Mouse (Mus musculus) Patski (cell line): Measurements from ENCODE around the gene Gm38431. TPM values are rescaled to one million over a fixed set of nuclear protein-coding genes. Genes with fewer than 3 reads are reported as not detected.

ENCODE experiments used
- ATAC-seq: fragments of 100-300 bp; one replicate; pipeline ENCODE4 v1.8.0; 2021
- CTCF ChIA-PET: fragments of 350-600 bp; sonication (Branson Sonifier 250); formaldehyde crosslinking; loops from one replicate; lab custom pipeline; 2022; ENCODE audit warnings: inconsistent platforms; lab: Charles Lee
- POLR2A ChIA-PET: fragments of 350-600 bp; sonication (Branson Sonifier 250); formaldehyde crosslinking; loops from one replicate; lab custom pipeline; 2022; ENCODE audit warnings: antibody characterized with exemption, inconsistent platforms; lab: Charles Lee
- DNase-seq: peaks from one replicate; pipeline ENCODE4 v3.0.0-alpha.2; 2011; ENCODE audit warnings: low read depth, low spot score
- H3K27me3 ChIP-seq: fragments of 371-371 bp; one replicate; pipeline ENCODE4 v1.5.1; 2021
- CTCF ChIP-seq: fragments of 100-300 bp; IDR thresholded peaks from one replicate; pipeline ENCODE4 v1.5.1; 2021
- in situ Hi-C: fragments of 300-500 bp; cut with MboI; formaldehyde crosslinking; loops from 3 replicates; pipeline ENCODE4 v1.11.1; 2018; ENCODE audit warnings: low pct_unique_long_range_greater_than_20kb, mixed read lengths
- polyA plus RNA-seq: library from polyadenylated mRNA; unstranded; gene quantifications from one replicate; pipeline ENCODE4 v1.2.3, GENCODE M21; 2021

The Gm38431 gene
- polyA plus RNA-seq, 1 experiment from 2014 or later, result 1.2 TPM

DNA sequence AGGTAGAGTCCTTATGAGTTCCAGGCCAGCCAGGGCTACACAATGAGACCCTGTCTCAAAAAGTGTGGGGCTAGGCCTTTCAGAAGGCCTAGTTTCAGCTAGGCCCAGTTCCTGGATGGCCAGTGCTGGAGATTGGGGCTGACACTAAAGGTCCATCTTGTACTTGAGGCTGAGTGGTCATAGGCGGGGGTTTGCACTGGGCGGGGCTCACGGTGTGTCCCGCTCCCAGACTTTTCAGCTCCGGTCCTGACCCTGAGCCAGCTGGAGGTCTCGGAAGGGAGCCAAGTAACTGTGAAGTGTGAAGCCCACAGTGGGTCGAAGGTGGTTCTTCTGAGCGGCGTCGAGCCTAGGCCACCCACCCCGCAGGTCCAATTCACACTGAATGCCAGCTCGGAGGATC is 64.9 kb downstream of the Gm38431 start:
- DNase-seq (no peak), ATAC-seq (no peak)
- ChIA-PET POLR2A (no interaction called here), CTCF (interaction anchor here (1.2 kb wide), 1 partner anchor 128 kb away, joined by 3 read pairs; no protein-coding TSS in a partner anchor)
- in situ Hi-C loops, result no loop called here
- no peaks in the 10 kb centered on the region for H3K27me3 ChIP-seq
- no peak for TF ChIP-seq CTCF

DNA sequence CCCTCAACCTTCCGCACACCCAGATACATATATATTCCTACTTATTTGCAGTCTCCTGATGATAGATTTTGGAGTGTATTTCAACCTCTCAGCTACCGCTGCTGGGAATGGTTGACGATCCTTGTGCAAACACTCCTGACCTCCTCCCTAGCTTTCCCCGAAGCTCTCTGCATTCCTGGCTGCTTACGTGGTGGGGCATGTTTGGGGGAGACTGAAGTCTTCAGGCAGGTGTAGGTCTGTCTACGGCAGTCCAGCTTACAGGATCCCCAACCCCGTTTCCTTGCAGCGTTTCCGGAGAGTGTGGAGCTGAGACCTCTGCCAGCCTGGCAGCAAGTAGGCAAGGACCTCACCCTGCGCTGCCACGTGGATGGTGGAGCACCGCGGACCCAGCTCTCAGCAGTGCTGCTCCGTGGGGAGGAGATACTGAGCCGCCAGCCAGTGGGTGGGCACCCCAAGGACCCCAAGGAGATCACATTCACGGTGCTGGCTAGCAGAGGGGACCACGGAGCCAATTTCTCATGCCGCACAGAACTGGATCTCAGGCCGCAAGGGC is 66.5 kb downstream of the Gm38431 start:
- in situ Hi-C loops, result no loop called here
- ChIA-PET POLR2A (no interaction called here), CTCF (no interaction called here)
- no peak for TF ChIP-seq CTCF
- H3K27me3 ChIP-seq, result no peaks in the 10 kb centered on the region
- ATAC-seq, result no peak
- no peak for DNase-seq

DNA sequence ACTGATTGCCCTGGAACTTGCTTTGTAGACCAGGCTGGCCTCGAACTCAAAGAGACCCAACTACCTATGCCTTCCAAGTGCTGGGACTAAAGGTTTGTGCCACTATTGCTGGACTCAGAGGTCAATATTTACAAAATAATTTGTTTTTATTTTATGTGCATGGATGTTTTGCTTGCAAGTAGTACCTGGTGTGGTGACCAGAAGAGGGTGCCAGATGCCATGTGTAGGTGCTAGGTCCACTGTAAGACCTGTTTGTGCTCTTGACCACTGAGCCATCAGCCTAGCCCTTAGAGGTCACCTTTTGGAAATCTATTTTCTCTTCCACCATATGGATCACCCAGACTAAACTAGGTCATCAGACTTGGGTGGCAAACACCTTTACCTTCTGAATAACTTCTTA is 69.1 kb downstream of the Gm38431 start:
- no peak for DNase-seq
- ChIA-PET POLR2A (no interaction called here), CTCF (no interaction called here)
- no peak for ATAC-seq
- no peak for TF ChIP-seq CTCF
- H3K27me3 ChIP-seq, result no peaks in the 10 kb centered on the region
- in situ Hi-C loops, result no loop called here

DNA sequence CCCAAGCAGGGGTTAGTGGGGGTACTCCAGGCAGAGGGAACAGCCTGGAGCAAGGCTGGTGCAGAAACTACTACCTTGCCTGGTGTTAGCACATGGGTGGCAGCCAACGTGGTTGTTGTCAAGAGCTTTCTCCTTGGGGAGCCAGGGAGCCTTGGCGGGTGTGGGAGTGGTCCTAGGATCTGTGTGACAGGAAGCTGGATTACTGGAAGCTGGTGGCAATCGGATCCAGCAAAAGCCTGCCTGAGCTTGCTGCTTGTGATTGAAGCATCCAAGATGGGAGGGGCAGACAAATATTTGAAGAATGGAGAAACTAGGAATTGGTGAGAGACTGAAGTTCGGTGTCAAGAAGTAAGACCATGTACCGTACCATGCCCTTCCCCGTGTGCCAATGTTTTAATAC is 69.5 kb downstream of the Gm38431 start:
- CTCF ChIA-PET, result no interaction called here
- no peak for ATAC-seq

DNA sequence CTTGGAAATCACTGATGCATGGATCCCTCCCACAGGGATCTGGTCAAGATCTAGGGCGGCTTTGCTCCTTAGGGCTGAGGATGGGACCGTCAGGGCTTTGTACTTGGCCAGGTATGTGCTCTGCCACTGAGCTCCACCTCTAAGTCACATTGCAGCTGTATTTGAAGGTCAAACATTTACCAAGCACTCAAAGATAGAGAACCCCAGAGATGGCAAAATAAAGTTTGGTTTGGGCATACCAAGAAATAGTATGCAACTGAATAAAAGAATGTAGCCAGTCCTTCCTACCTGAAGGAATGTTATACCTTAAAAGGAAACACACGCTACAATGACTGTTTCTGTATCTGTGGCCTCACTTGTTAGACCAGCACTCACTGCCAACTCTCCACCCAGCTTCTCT is 70.4 kb downstream of the Gm38431 start:
- no peak for TF ChIP-seq CTCF
- ATAC-seq (no peak), DNase-seq (no peak)
- H3K27me3 ChIP-seq, result peaks cover 3% of the 10 kb centered on the region
- POLR2A ChIA-PET, result no interaction called here
- in situ Hi-C loops, result no loop called here
- CTCF ChIA-PET, result no interaction called here

More for the DNA sequence above, 69.5 kb downstream of the Gm38431 start:
- no peaks in the 10 kb centered on the region for H3K27me3 ChIP-seq
- POLR2A ChIA-PET, result no interaction called here
- TF ChIP-seq CTCF, result no peak
- in situ Hi-C loops, result no loop called here
- no peak for DNase-seq

DNA sequence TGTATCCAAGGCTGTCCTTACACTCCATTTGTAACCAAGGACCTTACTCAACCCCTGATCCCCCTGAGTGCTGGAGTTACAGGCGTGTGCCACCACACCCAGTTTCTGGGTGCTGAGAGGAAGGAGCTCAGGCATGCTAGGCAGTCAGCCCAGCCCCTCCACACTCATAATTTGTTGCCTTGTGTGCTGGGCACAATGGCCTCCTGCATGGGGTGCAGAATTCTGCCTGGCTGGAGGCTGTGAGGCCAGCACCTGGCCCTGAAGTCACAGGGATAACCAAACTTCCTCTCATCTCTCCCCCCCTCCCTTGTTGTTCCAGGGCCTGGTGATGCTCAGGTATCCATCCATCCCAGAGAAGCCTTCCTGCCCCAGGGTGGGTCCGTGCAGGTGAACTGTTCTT is 73.2 kb downstream of the Gm38431 start:
- no peak for TF ChIP-seq CTCF
- ATAC-seq, result no peak
- peaks cover 4% of the 10 kb centered on the region for H3K27me3 ChIP-seq
- DNase-seq, result no peak
- in situ Hi-C loops, result no loop called here
- CTCF ChIA-PET, result interaction anchor here (0.8 kb wide), 1 partner anchor 11 kb away, joined by 3 read pairs; the partner anchor contains the start of gene Icam4
- POLR2A ChIA-PET, result no interaction called here

Other genes with a start within 250 kb of the Gm38431 start
- gene A230050P20Rik, start 223.4 kb downstream of the Gm38431 start, polyA plus RNA-seq, result 0.09 TPM
- gene Angptl6, start 212.3 kb downstream of the Gm38431 start, polyA plus RNA-seq, result 1.8 TPM
- 42.2 TPM for gene Ppan, start 203.8 kb downstream of the Gm38431 start, polyA plus RNA-seq
- gene Eif3g, start 193.4 kb downstream of the Gm38431 start, polyA plus RNA-seq, result 172 TPM
- gene Dnmt1, start 132.1 kb downstream of the Gm38431 start, polyA plus RNA-seq, result 54.3 TPM
- gene S1pr2, start 115.2 kb downstream of the Gm38431 start, polyA plus RNA-seq, result 10.9 TPM
- gene Mrpl4, start 89.3 kb downstream of the Gm38431 start, polyA plus RNA-seq, result 89.1 TPM
- gene Icam1, start 76.0 kb downstream of the Gm38431 start, polyA plus RNA-seq, result 0.06 TPM
- 0.99 TPM for gene Icam4, start 62.6 kb downstream of the Gm38431 start, polyA plus RNA-seq
- 1.1 TPM for gene Icam5, start 59.9 kb downstream of the Gm38431 start, polyA plus RNA-seq
- 0.10 TPM for gene Zglp1, start 24.9 kb downstream of the Gm38431 start, polyA plus RNA-seq
- gene Gm49373, start 18.9 kb downstream of the Gm38431 start, polyA plus RNA-seq, result 0.15 TPM
- gene Fdx1l, start 18.4 kb downstream of the Gm38431 start, polyA plus RNA-seq, result 61.0 TPM
- gene Raver1, start within 50 bp of the Gm38431 start, polyA plus RNA-seq, result 65.4 TPM
- 20.3 TPM for gene Tyk2, start 39.2 kb upstream of the Gm38431 start, polyA plus RNA-seq
- gene Cdc37, start 58.0 kb upstream of the Gm38431 start, polyA plus RNA-seq, result 312 TPM
- gene Pde4a, start 73.7 kb upstream of the Gm38431 start, polyA plus RNA-seq, result 3.0 TPM
- gene Keap1, start 147.4 kb upstream of the Gm38431 start, polyA plus RNA-seq, result 49.7 TPM
- not detected for gene S1pr5, start 156.4 kb upstream of the Gm38431 start, polyA plus RNA-seq
- gene Atg4d, start 173.3 kb upstream of the Gm38431 start, polyA plus RNA-seq, result 42.7 TPM
- gene Kri1, start 196.0 kb upstream of the Gm38431 start, polyA plus RNA-seq, result 36.9 TPM
- gene Cdkn2d, start 199.4 kb upstream of the Gm38431 start, polyA plus RNA-seq, result 47.4 TPM
- not detected for gene Ap1m2, start 220.3 kb upstream of the Gm38431 start, polyA plus RNA-seq
- 245 TPM for gene Slc44a2, start 228.7 kb upstream of the Gm38431 start, polyA plus RNA-seq